ENCODE assay signal across 25 mouse cellular contexts in the genomic region with DNA sequence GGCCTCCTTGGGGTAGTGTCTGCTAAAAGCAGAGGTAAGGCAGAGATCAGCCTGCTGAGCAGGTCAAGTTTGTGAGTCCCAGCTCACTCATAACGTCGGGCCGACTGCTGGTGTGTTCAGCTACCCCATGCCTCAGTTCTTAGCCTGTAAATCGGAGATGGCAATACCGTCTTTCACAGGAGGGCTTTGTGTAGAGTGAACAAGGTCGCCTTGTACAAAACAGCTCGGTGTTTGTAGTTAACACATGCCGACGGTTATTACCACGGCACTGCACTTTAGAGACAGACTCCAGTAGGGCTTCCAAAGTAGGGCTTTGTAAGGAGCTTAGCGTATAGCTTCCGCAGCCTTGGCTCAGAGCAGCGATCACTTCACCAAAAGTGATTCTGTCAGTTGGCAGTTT.
DNase-seq lines count a peak whose midpoint lies in the region; ATAC-seq and TF ChIP-seq lines count a peak whose summit lies in the region.
"Had no signal": no experiment of that assay in that cellular context is flagged by ENCODE, and none has a peak within 500 bp of the region (broad histone marks: within the 10 kb centered on the region; RNA-seq: fewer than 3 reads in every experiment).

No protein-coding gene starts in this region.

- 89% methylated on average over 13 of the region's 13 CpGs for WGBS in heart, adult 2 months
- 63% methylated on average over 13 of the region's 13 CpGs for WGBS in midbrain, embryonic 13.5 days
- WGBS in midbrain, embryonic 14.5 days = 70% methylated on average over 13 of the region's 13 CpGs
- WGBS in limb, embryonic 14.5 days = 47% methylated on average over 13 of the region's 13 CpGs

- H3K79me2 ChIP-seq in heart, adult 2 months (replicated peaks; ENCODE audit: control insufficient read depth, insufficient read depth, low read length) = no peaks in the 10 kb centered on the region

- no peaks in the 10 kb centered on the region for H3K9me3 ChIP-seq in midbrain, embryonic 13.5 days
- H3K9me3 ChIP-seq in midbrain, embryonic 14.5 days (ENCODE audit: control insufficient read depth, low read length) = no peaks in the 10 kb centered on the region
- H3K9me3 ChIP-seq in limb, embryonic 14.5 days (ENCODE audit: control insufficient read depth, low read length) = no peaks in the 10 kb centered on the region
- H3K9me3 ChIP-seq: embryonic facial prominence, embryonic 12.5 days; forebrain, embryonic 15.5 days; heart, embryonic 15.5 days; liver, embryonic 12.5 days; midbrain, embryonic 12.5 days had no signal

- no peak overlapping the region for H3K27ac ChIP-seq in heart, adult 2 months
- H3K27ac ChIP-seq in midbrain, embryonic 13.5 days = no peak overlapping the region
- H3K27ac ChIP-seq in midbrain, embryonic 14.5 days (replicated peaks; ENCODE audit: low read depth, low read length) = no peak overlapping the region
- H3K27ac ChIP-seq in limb, embryonic 14.5 days (replicated peaks; ENCODE audit: low read depth, low read length) = peak overlapping the region; percentile 63
- H3K27ac ChIP-seq: embryonic facial prominence, embryonic 12.5 days; forebrain, embryonic 15.5 days; heart, embryonic 15.5 days; kidney, postnatal 0 days; liver, embryonic 12.5 days; midbrain, embryonic 12.5 days had no signal

- no peak for TF ChIP-seq POLR2A in heart, adult 2 months (IDR thresholded peaks at IDR 0.05; ENCODE audit: insufficient read depth, low read depth, low read length)
- TF ChIP-seq POLR2A in limb, embryonic 14.5 days (IDR thresholded peaks at IDR 0.05; ENCODE audit: borderline replicate concordance, extremely low read depth, insufficient read depth, insufficient read length) = no peak

- peak; percentile 61 for DNase-seq in heart, adult 11 months
- DNase-seq in heart, adult 2 months = no peak
- DNase-seq in midbrain, embryonic 14.5 days = no peak
- peak; percentile 42 for DNase-seq in limb, embryonic 14.5 days (ENCODE audit: low spot score)
- no peak for DNase-seq in kidney, adult 9 months
- no peak for DNase-seq in Muller cell, postnatal 12 days (ENCODE audit: inconsistent ontology term)
- DNase-seq: adrenal gland, adult 2 months; cerebellum, adult 18-20 months; cerebellum, postnatal 14 days; gastrocnemius, postnatal 25 days; heart, postnatal 36 days; layer of hippocampus, adult 9-11 months; lung, adult 2 months; right cerebral cortex, postnatal 25 days; spleen, adult 18-20 months had no signal

- no peak overlapping the region for H3K4me3 ChIP-seq in heart, adult 2 months
- H3K4me3 ChIP-seq in midbrain, embryonic 13.5 days (replicated peaks) = no peak overlapping the region
- H3K4me3 ChIP-seq in midbrain, embryonic 14.5 days (replicated peaks; ENCODE audit: low read depth, low read length) = no peak overlapping the region
- H3K4me3 ChIP-seq in limb, embryonic 14.5 days (replicated peaks; ENCODE audit: low read length) = no peak overlapping the region
- H3K4me3 ChIP-seq: embryonic facial prominence, embryonic 12.5 days; forebrain, embryonic 15.5 days; heart, embryonic 15.5 days; liver, embryonic 12.5 days; midbrain, embryonic 12.5 days had no signal

- TF ChIP-seq CTCF in heart, adult 2 months (IDR thresholded peaks at IDR 0.05) = no peak

- H3K4me1 ChIP-seq in heart, adult 2 months (ENCODE audit: control insufficient read depth, insufficient read depth, low read length) = no peaks in the 10 kb centered on the region
- H3K4me1 ChIP-seq in midbrain, embryonic 13.5 days (replicated peaks) = peaks cover 5% of the 10 kb centered on the region; the same call in 1 of the 2 replicates
- no peaks in the 10 kb centered on the region for H3K4me1 ChIP-seq in midbrain, embryonic 14.5 days (ENCODE audit: control insufficient read depth, insufficient read depth, low read length)
- peaks cover 33% of the 10 kb centered on the region for H3K4me1 ChIP-seq in limb, embryonic 14.5 days (ENCODE audit: control insufficient read depth, insufficient read depth, low read length)
- H3K4me1 ChIP-seq: forebrain, embryonic 15.5 days; heart, embryonic 15.5 days; liver, embryonic 12.5 days; midbrain, embryonic 12.5 days had no signal

- intact Hi-C loops in heart, adult 2 months (cut with DNase I) = no loop called here

- no peak for TF ChIP-seq EP300 in heart, adult 2 months (IDR thresholded peaks at IDR 0.05; ENCODE audit: insufficient read depth, low read depth, low read length)

- 0 out of 2 replicates have a peak, but pooled peaks have one; percentile 24 for ATAC-seq in midbrain, embryonic 13.5 days
- ATAC-seq in midbrain, embryonic 14.5 days (ENCODE audit: low FRiP score, low TSS enrichment) = no peak
- ATAC-seq in limb, embryonic 14.5 days (ENCODE audit: low FRiP score, low read depth) = peak; percentile 81
- ATAC-seq: forebrain, embryonic 15.5 days; hindbrain, embryonic 16.5 days; intestine, embryonic 16.5 days; liver, embryonic 12.5 days; Patski had no signal

- H3K9ac ChIP-seq in heart, adult 2 months (ENCODE audit: low read depth, low read length) = no peak overlapping the region
- H3K9ac ChIP-seq in midbrain, embryonic 13.5 days (replicated peaks) = no peak overlapping the region
- no peak overlapping the region for H3K9ac ChIP-seq in midbrain, embryonic 14.5 days (replicated peaks; ENCODE audit: low read length)
- H3K9ac ChIP-seq in limb, embryonic 14.5 days (ENCODE audit: low read depth, low read length, severe bottlenecking) = no peak overlapping the region
- H3K9ac ChIP-seq: embryonic facial prominence, embryonic 12.5 days; forebrain, embryonic 15.5 days; heart, embryonic 15.5 days; liver, embryonic 12.5 days; midbrain, embryonic 12.5 days had no signal

- no peaks in the 10 kb centered on the region for H3K36me3 ChIP-seq in heart, adult 2 months (ENCODE audit: control insufficient read depth, insufficient read depth, low read length)
- no peaks in the 10 kb centered on the region for H3K36me3 ChIP-seq in midbrain, embryonic 13.5 days
- H3K36me3 ChIP-seq in midbrain, embryonic 14.5 days (ENCODE audit: control insufficient read depth, insufficient read depth, low read length) = no peaks in the 10 kb centered on the region
- no peaks in the 10 kb centered on the region for H3K36me3 ChIP-seq in limb, embryonic 14.5 days (ENCODE audit: control insufficient read depth, insufficient read depth, low read length)
- H3K36me3 ChIP-seq: embryonic facial prominence, embryonic 12.5 days; forebrain, embryonic 15.5 days; heart, embryonic 15.5 days; liver, embryonic 12.5 days; midbrain, embryonic 12.5 days had no signal

- no peaks in the 10 kb centered on the region for H3K27me3 ChIP-seq in heart, adult 2 months (ENCODE audit: control insufficient read depth, insufficient read depth, low read length)
- H3K27me3 ChIP-seq in midbrain, embryonic 13.5 days = no peaks in the 10 kb centered on the region
- H3K27me3 ChIP-seq in midbrain, embryonic 14.5 days (ENCODE audit: control insufficient read depth, insufficient read depth, low read length) = no peaks in the 10 kb centered on the region
- no peaks in the 10 kb centered on the region for H3K27me3 ChIP-seq in limb, embryonic 14.5 days (ENCODE audit: control insufficient read depth, insufficient read depth, low read length)
- H3K27me3 ChIP-seq: embryonic facial prominence, embryonic 12.5 days; forebrain, embryonic 15.5 days; liver, embryonic 12.5 days; midbrain, embryonic 12.5 days had no signal

- no peak overlapping the region for H3K4me2 ChIP-seq in midbrain, embryonic 13.5 days (replicated peaks)
- H3K4me2 ChIP-seq in midbrain, embryonic 14.5 days (ENCODE audit: low read length) = no peak overlapping the region
- H3K4me2 ChIP-seq in limb, embryonic 14.5 days (replicated peaks; ENCODE audit: low read depth, low read length, severe bottlenecking) = peak overlapping the region; percentile 18; the same call in 1 of the 2 replicates
- H3K4me2 ChIP-seq: embryonic facial prominence, embryonic 12.5 days; forebrain, embryonic 15.5 days; heart, embryonic 15.5 days; liver, embryonic 12.5 days; midbrain, embryonic 12.5 days had no signal

Comparison
In these comparisons a context has a peak if more than half of its experiments do, and no peak if none do; other contexts are left out.
1. DNase-seq: peak in heart, adult 11 months (single experiment) and limb, embryonic 14.5 days (single experiment); none in heart, adult 2 months (0 of 2), midbrain, embryonic 14.5 days (single experiment), kidney, adult 9 months (single experiment) and Muller cell, postnatal 12 days (single experiment).